Mouse (Mus musculus): Measurements from ENCODE around the gene Polr3h.

DNA sequence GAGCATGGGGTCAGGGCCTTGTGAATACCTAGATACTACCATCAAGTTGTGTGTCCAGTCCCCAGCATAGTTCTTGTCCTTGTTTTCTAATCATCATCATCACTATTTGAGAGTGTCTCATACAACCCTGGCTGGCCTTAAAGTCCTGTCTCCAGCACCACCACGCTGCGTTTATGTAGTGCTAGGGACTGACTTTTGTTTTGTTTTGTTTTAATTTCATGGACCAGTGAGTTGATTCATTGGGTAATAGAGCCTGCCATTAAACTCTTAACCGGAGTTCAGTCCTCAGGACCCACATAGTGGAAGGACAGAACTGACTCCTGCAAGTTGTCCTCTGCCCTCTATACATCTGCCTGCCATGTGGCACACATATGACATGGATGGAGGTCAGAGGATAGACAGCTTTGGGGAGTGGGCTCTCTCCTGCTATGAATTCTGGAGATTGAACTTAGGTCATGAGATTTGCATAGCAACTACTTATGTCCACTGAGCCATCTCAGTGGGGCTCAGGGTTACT is 40.6 kb downstream of the Polr3h start:
- no peak for TF ChIP-seq GATA1 (IDR thresholded peaks at IDR 0.05; ENCODE audit: borderline replicate concordance, low read length)
- no peak for TF ChIP-seq CTCF (IDR thresholded peaks at IDR 0.05; ENCODE audit: low read depth, low read length)
- TF ChIP-seq GATA2 (IDR thresholded peaks at IDR 0.05; ENCODE audit: borderline replicate concordance, low read depth, low read length): no peak
- no peak for TF ChIP-seq TAL1 (conservative IDR thresholded peaks at IDR 0.05; ENCODE audit: low read depth, low read length)
- no peak for TF ChIP-seq POLR2AphosphoS5 (IDR thresholded peaks at IDR 0.05; ENCODE audit: insufficient replicate concordance, low read depth, low read length)
